Comparison of ENCODE assay signal across 16 mouse cellular contexts in the genomic region with DNA sequence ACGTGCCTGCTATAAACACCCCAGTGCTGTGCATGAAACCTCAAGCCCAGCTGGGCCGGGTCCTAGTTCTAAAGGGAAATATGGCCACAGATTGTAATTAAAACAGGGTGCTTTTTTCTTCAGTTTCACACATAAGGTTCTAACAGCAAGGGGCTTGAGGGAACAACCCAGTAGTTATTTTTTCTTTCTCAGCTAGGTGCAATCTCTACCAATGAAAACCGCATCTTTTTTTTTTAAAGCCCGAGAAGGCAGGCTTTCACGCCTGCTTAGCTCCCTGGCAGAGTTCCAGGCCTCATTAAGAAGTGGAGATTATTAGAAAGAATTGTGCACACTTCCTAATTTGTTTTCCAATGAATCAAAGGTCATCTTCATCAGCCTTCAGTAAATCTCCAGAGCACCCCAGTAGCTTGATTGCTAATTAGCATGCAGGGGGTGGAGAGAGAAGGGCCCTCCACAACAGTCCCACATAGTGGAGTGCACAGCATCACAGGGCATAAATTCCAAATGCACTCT. TPM values are rescaled to one million over a fixed set of nuclear protein-coding genes. Genes with fewer than 3 reads are reported as not detected.
DNase-seq lines count a peak whose midpoint lies in the region; ATAC-seq and TF ChIP-seq lines count a peak whose summit lies in the region.
"Had no signal": no experiment of that assay in that cellular context is flagged by ENCODE, and none has a peak within 500 bp of the region (broad histone marks: within the 10 kb centered on the region; RNA-seq: fewer than 3 reads in every experiment).

No protein-coding gene starts in this region.

- H3K4me3 ChIP-seq in hindbrain, postnatal 0 days (ENCODE audit: low read length) = no peak overlapping the region
- H3K4me3 ChIP-seq: limb, embryonic 13.5 days; myocyte had no signal

- H3K4me2 ChIP-seq in hindbrain, postnatal 0 days (ENCODE audit: low read depth, low read length) = 0 out of 2 replicates have a peak overlapping the region, but pooled peaks have one; percentile 13
- H3K4me2 ChIP-seq: heart, embryonic 11.5 days; limb, embryonic 13.5 days had no signal

- DNase-seq in cerebellum, postnatal 14 days = peak; percentile 61 to 68
- DNase-seq in cerebellum, adult 11 months = no peak
- peak; percentile 51 for DNase-seq in left cerebral cortex, postnatal 4 days
- DNase-seq in left cerebral cortex, adult 18-20 months (ENCODE audit: low spot score in 2 of 2) = no peak
- peak; percentile 79 for DNase-seq in hindbrain, postnatal 0 days (ENCODE audit: low spot score)
- peak; percentile 39 for DNase-seq in retina, postnatal 7 days (ENCODE audit: low read depth, low spot score)
- no peak for DNase-seq in layer of hippocampus, postnatal 25 days (ENCODE audit: extremely low spot score in 1 of 2, low spot score in 1 of 2)
- DNase-seq: layer of hippocampus, postnatal 36 days; liver, postnatal 0 days; right cerebral cortex, adult 18-20 months had no signal

- H3K36me3 ChIP-seq in hindbrain, postnatal 0 days (ENCODE audit: insufficient read depth, low read length) = no peaks in the 10 kb centered on the region
- H3K36me3 ChIP-seq: limb, embryonic 13.5 days had no signal

- intact Hi-C loops in left cerebral cortex, postnatal 4 days (cut with DNase I) = no loop called here

- ATAC-seq in hindbrain, postnatal 0 days = no peak
- no peak for ATAC-seq in frontal cortex, adult (ENCODE audit: low TSS enrichment)
- ATAC-seq: liver, postnatal 0 days had no signal

- no peak overlapping the region for H3K9ac ChIP-seq in hindbrain, postnatal 0 days (replicated peaks; ENCODE audit: low read length)
- H3K9ac ChIP-seq: limb, embryonic 13.5 days; liver, postnatal 0 days had no signal

- H3K27ac ChIP-seq in hindbrain, postnatal 0 days = no peak overlapping the region
- H3K27ac ChIP-seq: kidney, postnatal 0 days; limb, embryonic 13.5 days had no signal

- no peak for TF ChIP-seq CTCF in hindbrain, postnatal 0 days (IDR thresholded peaks at IDR 0.05; ENCODE audit: low read depth)

- WGBS in hindbrain, postnatal 0 days = 15% methylated on average over 5 of the region's 5 CpGs

- H3K4me1 ChIP-seq in hindbrain, postnatal 0 days (ENCODE audit: insufficient read depth, low read length) = peaks cover 6% of the 10 kb centered on the region

- no peaks in the 10 kb centered on the region for H3K27me3 ChIP-seq in hindbrain, postnatal 0 days (ENCODE audit: insufficient read depth, low read length)

- H3K9me3 ChIP-seq in hindbrain, postnatal 0 days (ENCODE audit: low read length) = no peaks in the 10 kb centered on the region

RNA-seq across cellular contexts. Expression of gene Cpxm2, which starts 29.4 kb away (rescaled TPM):
- 1 to 10 TPM; 7.3 to 8.1 TPM for total RNA-seq in left cerebral cortex, postnatal 4 days (2021)
- 1 to 10 TPM; 3.0 to 5.4 TPM for total RNA-seq in left cerebral cortex, adult 18-20 months (2021)
- 2.3 and 3.3 TPM in 2 replicates for total RNA-seq in hindbrain, postnatal 0 days (2014; rRNA removed)
- polyA plus RNA-seq in hindbrain, postnatal 0 days (2015; fragmentation: Nextera tagmentation; extraction: Ambion mirVana) = 2.5 and 3.4 TPM in 2 replicates
- 1 to 10 TPM; 1.8 to 2.5 TPM for total RNA-seq in layer of hippocampus, postnatal 25 days (2021)
- total RNA-seq: hematopoietic stem cell, adult 5-6 weeks had no signal
- polyA plus RNA-seq: heart, embryonic 11.5 days; myocyte had no signal

Comparison
In these comparisons a context has a peak if more than half of its experiments do, and no peak if none do; other contexts are left out.
1. DNase-seq: peak in cerebellum, postnatal 14 days (2 of 2), left cerebral cortex, postnatal 4 days (single experiment), hindbrain, postnatal 0 days (single experiment) and retina, postnatal 7 days (single experiment); none in cerebellum, adult 11 months (single experiment), left cerebral cortex, adult 18-20 months (0 of 2) and layer of hippocampus, postnatal 25 days (0 of 2).